Mouse (Mus musculus) heart, postnatal 4 days (tissue): ENCODE data around the gene Olfr1385. TPM values are rescaled to one million over a fixed set of nuclear protein-coding genes. Genes with fewer than 3 reads are reported as not detected.
"Not testable (repeated sequence)": the region's sequence is repeated elsewhere in the genome, so short reads cannot be mapped to it uniquely, and the experiment has no call there.

Source experiments
- DNase-seq: peaks from one replicate; pipeline ENCODE4 v3.0.0; 2021
- total RNA-seq, 2 experiments: library from RNA; stranded (reverse); gene quantifications; 2 replicates each; pipeline ENCODE4 v1.2.3; 2021

The Olfr1385 gene
- not detected for total RNA-seq

- not testable (repeated sequence) for DNase-seq
Observed at GRCm38 (mm10) chr11:49488770-49489169, at the start of gene Olfr1385. TSS of gene Olfr1385 (plus strand) at chr11:49489070.

GRCm38 (mm10) chr11:49455043-49455442 lies 33.8 kb upstream of the Olfr1385 start, which contains the start of gene Olfr1387:
TSS of gene Olfr1387 (plus strand) at chr11:49455343.
- DNase-seq: no peak

- not testable (repeated sequence) for DNase-seq
Observed at GRCm38 (mm10) chr11:49464746-49465145, 24.1 kb upstream of the Olfr1385 start, which contains the start of gene Olfr1386. TSS of gene Olfr1386 (plus strand) at chr11:49465046.

GRCm38 (mm10) chr11:49485973-49486372 lies 2.9 kb upstream of the Olfr1385 start:
- DNase-seq: no peak

DNA sequence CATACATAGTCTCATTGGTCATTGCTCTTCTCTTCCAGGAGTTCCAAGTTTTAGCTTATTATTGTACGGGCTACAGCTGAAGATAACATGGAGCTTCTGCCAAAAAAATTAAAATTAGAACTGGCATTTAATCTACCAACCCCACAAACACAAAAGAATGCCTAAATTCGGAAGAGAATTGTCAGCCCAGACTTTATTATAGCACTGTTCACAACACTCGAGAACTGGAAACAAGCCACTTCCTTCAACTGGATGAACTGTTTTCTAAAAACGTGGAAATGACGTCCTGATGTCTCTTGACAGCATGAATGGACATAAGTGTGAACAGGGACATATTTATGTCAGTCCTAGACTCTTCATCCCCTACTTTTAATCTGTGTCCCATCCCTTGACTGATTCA lies 29.2 kb downstream of the Olfr1385 start:
- no peak for DNase-seq

GRCm38 (mm10) chr11:49519348-49519747 lies 30.5 kb downstream of the Olfr1385 start, which contains the start of gene Olfr1383:
TSS of gene Olfr1383 (plus strand) at chr11:49519648.
- DNase-seq: no peak

DNA sequence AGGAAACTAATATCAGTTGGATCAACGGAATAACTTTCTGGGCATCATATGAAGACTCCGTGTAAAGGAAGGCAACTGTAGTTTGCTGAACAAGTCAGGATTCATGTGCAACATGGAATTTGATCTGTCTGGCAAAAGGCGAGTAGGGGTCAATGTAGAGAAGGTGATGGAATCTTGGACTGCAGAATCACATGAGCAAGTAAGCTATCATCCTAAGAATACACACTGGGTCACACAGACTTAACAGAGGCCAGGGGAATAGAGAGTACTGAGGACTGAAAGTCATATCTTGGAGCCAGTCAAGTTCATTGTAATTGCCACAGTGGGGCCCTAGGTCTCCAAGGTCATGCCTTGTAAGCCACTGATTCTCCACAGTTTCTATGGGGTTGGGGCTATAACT lies 39.1 kb downstream of the Olfr1385 start, which contains the start of gene Olfr1382:
TSS of gene Olfr1382 (plus strand) at position 301 of the 400 bp plus-strand sequence.
- DNase-seq: no peak

DNA sequence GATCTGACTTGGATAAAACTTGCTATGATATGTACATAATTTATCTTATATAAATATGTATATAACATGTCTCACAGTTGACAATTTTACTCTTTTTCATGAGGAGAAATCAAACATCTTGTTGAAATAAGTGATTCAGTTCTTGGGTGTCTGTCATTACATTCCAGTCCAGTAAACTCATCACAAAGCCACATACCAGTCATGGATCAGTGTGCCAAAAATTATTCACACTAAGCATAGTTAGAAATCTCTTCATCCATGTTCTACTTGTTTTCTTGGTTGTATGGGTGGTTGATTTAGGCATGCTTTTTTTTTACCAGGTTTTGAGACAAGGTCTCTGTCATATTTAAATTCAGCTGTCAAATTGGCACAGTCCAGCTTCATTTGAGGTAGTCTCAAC lies 43.9 kb downstream of the Olfr1385 start:
- DNase-seq: no peak

GRCm38 (mm10) chr11:49536631-49537030 lies 47.8 kb downstream of the Olfr1385 start:
- peak; percentile 13 for DNase-seq

GRCm38 (mm10) chr11:49543149-49543548 lies 54.3 kb downstream of the Olfr1385 start, which contains the start of gene Olfr1381:
TSS of gene Olfr1381 (plus strand) at chr11:49543449.
- DNase-seq: not testable (repeated sequence)

Other genes with a start within 250 kb of the Olfr1385 start
- gene Mgat1, start 244.9 kb upstream of the Olfr1385 start, total RNA-seq: 10 to 100 TPM; 71.2 to 76.7 TPM
- gene Olfr1393, start 210.8 kb upstream of the Olfr1385 start, total RNA-seq: under 1 TPM; 0.23 to 0.33 TPM
- under 1 TPM in 1 of 2 experiments, not detected in 1; 0.11 TPM for gene Olfr1392, start 203.8 kb upstream of the Olfr1385 start, total RNA-seq
- gene Olfr10, start 184.3 kb upstream of the Olfr1385 start, total RNA-seq: not detected
- gene Olfr1391, start 166.3 kb upstream of the Olfr1385 start, total RNA-seq: not detected
- gene Olfr1390, start 153.9 kb upstream of the Olfr1385 start, total RNA-seq: not detected
- not detected for gene Olfr1389, start 66.0 kb upstream of the Olfr1385 start, total RNA-seq
- not detected for gene Olfr1388, start 52.4 kb upstream of the Olfr1385 start, total RNA-seq
- not detected for gene Olfr1387, start 33.7 kb upstream of the Olfr1385 start, total RNA-seq
- not detected for gene Olfr1386, start 24.0 kb upstream of the Olfr1385 start, total RNA-seq
- not detected for gene Olfr1384, start 17.7 kb downstream of the Olfr1385 start, total RNA-seq
- under 1 TPM; 0.36 to 0.79 TPM for gene Olfr1383, start 30.6 kb downstream of the Olfr1385 start, total RNA-seq
- not detected for gene Olfr1382, start 39.2 kb downstream of the Olfr1385 start, total RNA-seq
- not detected for gene Olfr1381, start 54.4 kb downstream of the Olfr1385 start, total RNA-seq
- not detected for gene Olfr1380, start 67.8 kb downstream of the Olfr1385 start, total RNA-seq
- 10 to 100 TPM; 14.7 to 19.0 TPM for gene Flt4, start 120.2 kb downstream of the Olfr1385 start, total RNA-seq
- gene Scgb3a1, start 174.5 kb downstream of the Olfr1385 start, total RNA-seq: not detected
- 10 to 100 TPM; 64.2 to 67.9 TPM for gene Cnot6, start 223.7 kb downstream of the Olfr1385 start, total RNA-seq